Mouse (Mus musculus): ENCODE measurements around the gene Begain. TPM values are rescaled to one million over a fixed set of nuclear protein-coding genes. Genes with fewer than 3 reads are reported as not detected.

Begain gene
- total RNA-seq, 2 experiments from 2014 or later, result 137 to 150 TPM

- DNase-seq (ENCODE audit: low spot score in 2 of 2), result no peak
- intact Hi-C loops (cut with DNase I), result no loop called here
Observed at GRCm38 (mm10) chr12:108984471-108984870, 83.5 kb downstream of the Begain start.

GRCm38 (mm10) chr12:108983496-108983895, 84.5 kb downstream of the Begain start:
- no peak for DNase-seq (ENCODE audit: low spot score in 2 of 2)
- intact Hi-C loops (cut with DNase I), result no loop called here

DNA sequence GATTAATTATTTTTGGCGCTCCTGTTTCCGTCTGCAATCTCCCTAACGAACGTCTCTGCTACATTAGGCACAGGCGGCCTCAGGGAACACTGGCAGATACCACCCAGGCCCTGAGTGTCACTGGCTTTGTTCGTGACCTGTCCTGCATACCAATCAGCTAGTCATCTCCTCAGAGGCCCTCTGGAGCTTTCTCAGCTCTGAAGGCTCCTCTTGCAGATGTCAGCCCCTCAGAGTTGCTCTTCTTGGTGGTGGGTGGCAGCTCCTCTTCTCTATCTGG, 85.4 kb downstream of the Begain start:
- intact Hi-C loops (cut with DNase I), result no loop called here
- DNase-seq (ENCODE audit: low spot score in 2 of 2), result no peak

Other genes starting within 250 kb of the Begain start
- 10 to 100 TPM; 15.0 to 15.6 TPM for gene Slc25a29, start 232.3 kb downstream of the Begain start, total RNA-seq (2021)
- gene Slc25a47, start 232.2 kb downstream of the Begain start, total RNA-seq (2021), result 10 to 100 TPM in 1 of 2 experiments, 1 to 10 TPM in 1; 7.2 to 12.3 TPM
- gene Wdr25, start 174.6 kb downstream of the Begain start, total RNA-seq (2021), result 10 to 100 TPM in 1 of 2 experiments, 1 to 10 TPM in 1; 8.2 to 11.5 TPM
- 10 to 100 TPM; 84.2 to 96.1 TPM for gene Wars, start 174.0 kb downstream of the Begain start, total RNA-seq (2021)